Mouse (Mus musculus): ENCODE data around the gene Tapbp. TPM values are rescaled to one million over a fixed set of nuclear protein-coding genes. Genes with fewer than 3 reads are reported as not detected.
"Not testable (repeated sequence)": the region's sequence is repeated elsewhere in the genome, so short reads cannot be mapped to it uniquely, and the experiment has no call there.

The Tapbp gene
- total RNA-seq, 2 experiments from 2014 or later = 43.2 to 43.9 TPM

GRCm38 (mm10) chr17:33941381-33941780 lies 25.7 kb downstream of the Tapbp start:
- DNase-seq (ENCODE audit: low spot score in 2 of 2) = no peak

GRCm38 (mm10) chr17:33943454-33943853 lies 27.8 kb downstream of the Tapbp start:
- DNase-seq (ENCODE audit: low spot score in 2 of 2) = no peak

- no peak for DNase-seq (ENCODE audit: low spot score in 2 of 2)
These were observed 31.9 kb downstream of the Tapbp start for GRCm38 (mm10) chr17:33947430-33948089.

GRCm38 (mm10) chr17:33948090-33948904 lies 32.6 kb downstream of the Tapbp start:
- DNase-seq (ENCODE audit: low spot score in 2 of 2) = no peak

GRCm38 (mm10) chr17:33948905-33949537 lies 33.3 kb downstream of the Tapbp start:
- no peak for DNase-seq (ENCODE audit: low spot score in 2 of 2)

GRCm38 (mm10) chr17:33950131-33950625 lies 34.5 kb downstream of the Tapbp start:
- no peak for DNase-seq (ENCODE audit: low spot score in 2 of 2)

- DNase-seq (ENCODE audit: low spot score in 2 of 2) = peak; percentile 66 to 83
These were observed 35.6 kb downstream of the Tapbp start, which contains the start of gene B3galt4 for GRCm38 (mm10) chr17:33951021-33951946. Gene B3galt4 (minus strand): TSS chr17:33951488.

GRCm38 (mm10) chr17:33952015-33952414 lies 36.3 kb downstream of the Tapbp start:
- not testable (repeated sequence) for DNase-seq (ENCODE audit: low spot score in 2 of 2)

- DNase-seq (ENCODE audit: low spot score in 2 of 2) = no peak
These were observed 37.2 kb downstream of the Tapbp start for GRCm38 (mm10) chr17:33952879-33953278.

- no peak for DNase-seq (ENCODE audit: low spot score in 2 of 2)
These were observed 37.6 kb downstream of the Tapbp start for GRCm38 (mm10) chr17:33953310-33953709.

GRCm38 (mm10) chr17:33953961-33954565 lies 38.4 kb downstream of the Tapbp start:
- DNase-seq (ENCODE audit: low spot score in 2 of 2) = no peak

GRCm38 (mm10) chr17:33954646-33955554 lies 39.2 kb downstream of the Tapbp start:
- DNase-seq (ENCODE audit: low spot score in 2 of 2) = no peak

- peak; percentile 83 to 92 for DNase-seq (ENCODE audit: low spot score in 2 of 2)
These were observed 40.0 kb downstream of the Tapbp start, which contains the start of the genes Vps52 and Rps18 for GRCm38 (mm10) chr17:33955555-33956214. Gene Vps52 (plus strand): TSS chr17:33955812. Gene Rps18 (minus strand): TSS chr17:33956001.

- DNase-seq (ENCODE audit: low spot score in 2 of 2) = no peak
These were observed 40.6 kb downstream of the Tapbp start for GRCm38 (mm10) chr17:33956336-33956735.

GRCm38 (mm10) chr17:33957493-33957892 lies 41.8 kb downstream of the Tapbp start:
- no peak for DNase-seq (ENCODE audit: low spot score in 2 of 2)

GRCm38 (mm10) chr17:33958451-33958850 lies 42.8 kb downstream of the Tapbp start:
- no peak for DNase-seq (ENCODE audit: low spot score in 2 of 2)

GRCm38 (mm10) chr17:33959135-33959534 lies 43.4 kb downstream of the Tapbp start:
- DNase-seq (ENCODE audit: low spot score in 2 of 2) = no peak

- DNase-seq (ENCODE audit: low spot score in 2 of 2) = no peak
These were observed 44.2 kb downstream of the Tapbp start for GRCm38 (mm10) chr17:33959948-33960347.

Data from gastrocnemius, postnatal 4 days (tissue).